ENCODE assay signal across 9 mouse cellular contexts in genomic region chr8:82028896-82029295, GRCm38 (mm10).
A peak's percentile ranks its signal among the peaks of the same experiment; 100 is the strongest.
DNase-seq lines count a peak whose midpoint lies in the region; ATAC-seq and TF ChIP-seq lines count a peak whose summit lies in the region.
"Had no signal": no experiment of that assay in that cellular context is flagged by ENCODE, and none has a peak within 500 bp of the region (broad histone marks: within the 10 kb centered on the region; RNA-seq: fewer than 3 reads in every experiment).

No protein-coding gene starts in this region.

- 11% methylated on average over 1 of the region's 1 CpGs for WGBS in heart, adult 2 months
- WGBS in hindbrain, embryonic 16.5 days: 7% methylated on average over 1 of the region's 1 CpGs
- WGBS in lung, embryonic 14.5 days: 24% methylated on average over 1 of the region's 1 CpGs

- no peak overlapping the region for H3K4me2 ChIP-seq in hindbrain, embryonic 16.5 days (ENCODE audit: low read length)
- no peak overlapping the region for H3K4me2 ChIP-seq in lung, embryonic 14.5 days
- H3K4me2 ChIP-seq: liver, embryonic 15.5 days had no signal

- no peaks in the 10 kb centered on the region for H3K27me3 ChIP-seq in heart, adult 2 months (ENCODE audit: control insufficient read depth, insufficient read depth, low read length)
- no peaks in the 10 kb centered on the region for H3K27me3 ChIP-seq in hindbrain, embryonic 16.5 days (replicated peaks; ENCODE audit: control insufficient read depth, insufficient read depth, low read length)
- H3K27me3 ChIP-seq in lung, embryonic 14.5 days (ENCODE audit: insufficient read depth, low read length): no peaks in the 10 kb centered on the region
- H3K27me3 ChIP-seq: liver, embryonic 15.5 days had no signal

- no peak overlapping the region for H3K4me3 ChIP-seq in heart, adult 2 months
- H3K4me3 ChIP-seq in hindbrain, embryonic 16.5 days (ENCODE audit: low read length): no peak overlapping the region
- no peak overlapping the region for H3K4me3 ChIP-seq in lung, embryonic 14.5 days (ENCODE audit: low read depth, low read length)
- H3K4me3 ChIP-seq: liver, embryonic 15.5 days had no signal

- H3K9me3 ChIP-seq in hindbrain, embryonic 16.5 days (ENCODE audit: control insufficient read depth, low read length): no peaks in the 10 kb centered on the region
- no peaks in the 10 kb centered on the region for H3K9me3 ChIP-seq in lung, embryonic 14.5 days (ENCODE audit: low read depth, low read length)
- H3K9me3 ChIP-seq: liver, embryonic 15.5 days had no signal

- intact Hi-C loops in heart, adult 2 months (cut with DNase I): loop anchor here (5.0 to 10.0 kb wide), 5 partner anchors 217 to 716 kb away; partner anchors contain the start of gene Inpp4b

- no peak for DNase-seq in heart, adult 2 months
- DNase-seq in heart, adult 9 months (ENCODE audit: low spot score in 2 of 2): no peak
- DNase-seq in 416B (ENCODE audit: low read depth): peak; percentile 41
- DNase-seq in lung, embryonic 14.5 days: peak; percentile 70
- peak; percentile 20 for DNase-seq in thymus, postnatal 0 days (ENCODE audit: low spot score)
- no peak for DNase-seq in testis, postnatal 10 days (ENCODE audit: low spot score)

- H3K27ac ChIP-seq in heart, adult 2 months: no peak overlapping the region
- H3K27ac ChIP-seq in hindbrain, embryonic 16.5 days (ENCODE audit: low read depth, low read length): no peak overlapping the region
- no peak overlapping the region for H3K27ac ChIP-seq in lung, embryonic 14.5 days (ENCODE audit: low read depth)
- H3K27ac ChIP-seq: liver, embryonic 15.5 days had no signal

- H3K79me2 ChIP-seq in heart, adult 2 months (replicated peaks; ENCODE audit: control insufficient read depth, insufficient read depth, low read length): no peaks in the 10 kb centered on the region

- TF ChIP-seq CTCF in heart, adult 2 months (IDR thresholded peaks at IDR 0.05): peak; percentile 71
- TF ChIP-seq CTCF in lung, embryonic 14.5 days (IDR thresholded peaks at IDR 0.05; ENCODE audit: low read depth): peak; percentile 76

- H3K9ac ChIP-seq in heart, adult 2 months (ENCODE audit: low read depth, low read length): no peak overlapping the region
- no peak overlapping the region for H3K9ac ChIP-seq in hindbrain, embryonic 16.5 days (ENCODE audit: low read depth, low read length)
- no peak overlapping the region for H3K9ac ChIP-seq in lung, embryonic 14.5 days
- H3K9ac ChIP-seq: liver, embryonic 15.5 days had no signal

- no peaks in the 10 kb centered on the region; the same call in 1 of the 2 replicates for H3K4me1 ChIP-seq in heart, adult 2 months (ENCODE audit: control insufficient read depth, insufficient read depth, low read length)
- H3K4me1 ChIP-seq in hindbrain, embryonic 16.5 days (ENCODE audit: control insufficient read depth, insufficient read depth, low read depth, low read length): no peaks in the 10 kb centered on the region
- H3K4me1 ChIP-seq in lung, embryonic 14.5 days (ENCODE audit: insufficient read depth): no peaks in the 10 kb centered on the region
- H3K4me1 ChIP-seq: liver, embryonic 15.5 days had no signal

- peak; percentile 21 for ATAC-seq in activated CD4-positive, CD25-positive, alpha-beta regulatory T cell, adult 4 months
- ATAC-seq in hindbrain, embryonic 16.5 days: peak; percentile 60; the same call in 1 of the 2 replicates
- ATAC-seq in lung, embryonic 14.5 days (ENCODE audit: insufficient read depth): no peak; the same call in 1 of the 2 replicates

- no peak for TF ChIP-seq POLR2A in heart, adult 2 months (IDR thresholded peaks at IDR 0.05; ENCODE audit: insufficient read depth, low read depth, low read length)

- peaks cover 5% of the 10 kb centered on the region for H3K36me3 ChIP-seq in heart, adult 2 months (ENCODE audit: control insufficient read depth, insufficient read depth, low read length)
- no peaks in the 10 kb centered on the region for H3K36me3 ChIP-seq in hindbrain, embryonic 16.5 days (ENCODE audit: control insufficient read depth, insufficient read depth, low read length)
- no peaks in the 10 kb centered on the region for H3K36me3 ChIP-seq in lung, embryonic 14.5 days (ENCODE audit: insufficient read depth)
- H3K36me3 ChIP-seq: liver, embryonic 15.5 days had no signal

- TF ChIP-seq EP300 in heart, adult 2 months (IDR thresholded peaks at IDR 0.05; ENCODE audit: insufficient read depth, low read depth, low read length): no peak

Comparison
In these comparisons a context has a peak if more than half of its experiments do, and no peak if none do; other contexts are left out.
1. DNase-seq: peak in 416B (single experiment), lung, embryonic 14.5 days (single experiment) and thymus, postnatal 0 days (single experiment); none in heart, adult 2 months (0 of 2), heart, adult 9 months (0 of 2) and testis, postnatal 10 days (single experiment).